Mouse (Mus musculus) layer of hippocampus, adult 9-10 months (tissue): ENCODE measurements around the gene Amdhd2.
"Not testable (repeated sequence)": the region's sequence is repeated elsewhere in the genome, so short reads cannot be mapped to it uniquely, and the experiment has no call there.

Experiments
- DNase-seq: peaks from one replicate; pipeline ENCODE4 v3.0.0; 2022; ENCODE audit warnings: low spot score

Amdhd2 gene

GRCm38 (mm10) chr17:24156394-24156793, 7.2 kb downstream of the Amdhd2 start:
- no peak for DNase-seq

- no peak for DNase-seq
Measured at GRCm38 (mm10) chr17:24155742-24156141, 7.8 kb downstream of the Amdhd2 start.

- no peak for DNase-seq
Measured at GRCm38 (mm10) chr17:24154463-24154862, 9.1 kb downstream of the Amdhd2 start.

GRCm38 (mm10) chr17:24151890-24152563, 11.5 kb downstream of the Amdhd2 start:
- peak; percentile 55 for DNase-seq

GRCm38 (mm10) chr17:24151382-24151781, 12.2 kb downstream of the Amdhd2 start:
- DNase-seq, result no peak

GRCm38 (mm10) chr17:24150824-24151223, 12.7 kb downstream of the Amdhd2 start, which contains the start of gene Pdpk1:
Gene Pdpk1, minus strand, starts transcription at chr17:24150924.
- DNase-seq, result no peak

- DNase-seq, result no peak
Measured at GRCm38 (mm10) chr17:24149421-24149820, 14.1 kb downstream of the Amdhd2 start.

GRCm38 (mm10) chr17:24142897-24143296, 20.7 kb downstream of the Amdhd2 start:
- no peak for DNase-seq

GRCm38 (mm10) chr17:24141425-24141920, 22.1 kb downstream of the Amdhd2 start:
- peak; percentile 87 for DNase-seq

GRCm38 (mm10) chr17:24140845-24141424, 22.6 kb downstream of the Amdhd2 start:
- DNase-seq, result no peak

GRCm38 (mm10) chr17:24139968-24140367, 23.6 kb downstream of the Amdhd2 start:
- DNase-seq, result no peak

- no peak for DNase-seq
Measured at GRCm38 (mm10) chr17:24139256-24139655, 24.3 kb downstream of the Amdhd2 start.

- DNase-seq, result no peak
Measured at GRCm38 (mm10) chr17:24137226-24137880, 26.2 kb downstream of the Amdhd2 start.

GRCm38 (mm10) chr17:24134062-24134461, 29.5 kb downstream of the Amdhd2 start:
- no peak for DNase-seq

GRCm38 (mm10) chr17:24132919-24133318, 30.6 kb downstream of the Amdhd2 start:
- not testable (repeated sequence) for DNase-seq

GRCm38 (mm10) chr17:24131570-24131969, 32.0 kb downstream of the Amdhd2 start:
- no peak for DNase-seq

- DNase-seq, result not testable (repeated sequence)
Measured at GRCm38 (mm10) chr17:24129246-24129645, 34.3 kb downstream of the Amdhd2 start.

- no peak for DNase-seq
Measured at GRCm38 (mm10) chr17:24127592-24127991, 36.0 kb downstream of the Amdhd2 start.

- DNase-seq, result no peak
Measured at GRCm38 (mm10) chr17:24126801-24127200, 36.8 kb downstream of the Amdhd2 start.

GRCm38 (mm10) chr17:24119446-24119845, 44.1 kb downstream of the Amdhd2 start:
- no peak for DNase-seq

GRCm38 (mm10) chr17:24113031-24113430, 50.5 kb downstream of the Amdhd2 start:
- DNase-seq, result no peak

- DNase-seq, result no peak
Measured at GRCm38 (mm10) chr17:24111256-24111655, 52.3 kb downstream of the Amdhd2 start.

- no peak for DNase-seq
Measured at GRCm38 (mm10) chr17:24108896-24109295, 54.7 kb downstream of the Amdhd2 start.
